13 mouse cellular contexts compared by ENCODE assay signal in the genomic region with DNA sequence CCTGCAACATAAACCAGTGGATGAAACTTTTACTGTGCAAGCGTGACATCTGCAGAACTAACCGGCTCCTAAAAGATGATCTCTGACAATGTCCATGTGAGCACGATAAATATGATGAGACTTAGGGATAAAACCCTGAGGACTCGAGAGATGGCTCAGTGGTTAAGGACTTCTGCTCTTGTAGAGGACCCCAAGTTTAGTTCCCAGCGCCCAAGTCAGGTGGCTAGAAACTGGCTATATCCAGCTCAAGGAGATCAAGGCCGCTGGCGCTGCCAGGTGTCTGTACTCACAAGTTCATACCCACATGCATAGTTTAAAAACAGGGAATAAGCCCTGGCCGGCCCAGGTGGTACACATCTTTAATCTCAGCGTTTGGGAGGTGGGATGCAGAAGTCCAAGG. TPM values are rescaled to one million over a fixed set of nuclear protein-coding genes. Genes with fewer than 3 reads are reported as not detected.
DNase-seq lines count a peak whose midpoint lies in the region.
"Had no signal": no experiment of that assay in that cellular context is flagged by ENCODE, and none has a peak within 500 bp of the region (broad histone marks: within the 10 kb centered on the region; RNA-seq: fewer than 3 reads in every experiment).

No protein-coding gene starts in this region.

- intact Hi-C loops in heart, postnatal 14 days (cut with DNase I) = no loop called here

- peak; percentile 91 for DNase-seq in heart, adult 11 months
- DNase-seq in heart, postnatal 14 days = no peak
- DNase-seq: adrenal gland, adult 2 months; adrenal gland, adult 8-10 months; adrenal gland, postnatal 10 days; adrenal gland, postnatal 14 days; adrenal gland, postnatal 25 days; adrenal gland, postnatal 36 days; B cell, adult 2 months; cerebellum, adult 11 months; cerebellum, adult 11-12 months; cerebellum, adult 18-20 months; cerebellum, adult 2 months had no signal

RNA-seq across cellular contexts. Expression of gene Crtc3, which starts 3.8 kb away (rescaled TPM):
- 10 to 100 TPM; 16.2 to 20.1 TPM for total RNA-seq in heart, postnatal 14 days (2021)
